Mouse (Mus musculus) kidney, adult 2 months (tissue): ENCODE results near the gene Ube2ql1.

ENCODE experiments used
- CTCF ChIP-seq: fragments of 200-500 bp; conservative IDR thresholded peaks from 2 replicates; pipeline ENCODE4 v1.5.1; 2011; ENCODE audit warnings: low read depth, mild to moderate bottlenecking, control low read depth, low read length, moderate library complexity, mixed read lengths; ENCODE audit not compliant: insufficient read depth, insufficient read length
- POLR2A ChIP-seq: fragments of 200-500 bp; IDR thresholded peaks from one replicate; pipeline ENCODE4 v1.6.1; 2011; ENCODE audit warnings: low read depth, low read length, control low read depth

- TF ChIP-seq CTCF = no peak
- TF ChIP-seq POLR2A = no peak
Measured at GRCm38 (mm10) chr13:69770538-69771456, 31.1 kb upstream of the Ube2ql1 start.
